Mouse (Mus musculus): ENCODE results near the gene Gm7903. TPM values are rescaled to one million over a fixed set of nuclear protein-coding genes. Genes with fewer than 3 reads are reported as not detected.
"Not testable (repeated sequence)": the region's sequence is repeated elsewhere in the genome, so short reads cannot be mapped to it uniquely, and the experiment has no call there.

The Gm7903 gene
- polyA plus RNA-seq (2015; fragmentation: Nextera tagmentation; extraction: Ambion mirVana): not detected in 2 replicates

- no CpG with 5 or more reads among the region's 15 CpGs for WGBS (ENCODE audit: insufficient replicate concordance)
- H3K27me3 ChIP-seq; H3K36me3 ChIP-seq (replicated peaks); H3K9ac ChIP-seq; H3K27ac ChIP-seq (replicated peaks); H3K4me2 ChIP-seq; H3K4me3 ChIP-seq (replicated peaks); H3K9me3 ChIP-seq (replicated peaks); ATAC-seq (ENCODE audit: insufficient read depth); H3K4me1 ChIP-seq (replicated peaks): not testable (repeated sequence)
These were observed at the start of gene Gm7903 for GRCm38 (mm10) chrX:135433535-135433934. TSS of gene Gm7903 (plus strand) at chrX:135433835.

- H3K27ac ChIP-seq (replicated peaks); H3K27me3 ChIP-seq; H3K36me3 ChIP-seq (replicated peaks); H3K9ac ChIP-seq; H3K4me1 ChIP-seq (replicated peaks); H3K9me3 ChIP-seq (replicated peaks); H3K4me3 ChIP-seq (replicated peaks); H3K4me2 ChIP-seq; ATAC-seq (ENCODE audit: insufficient read depth): not testable (repeated sequence)
- WGBS (ENCODE audit: insufficient replicate concordance): no CpG with 5 or more reads among the region's 3 CpGs
These were observed 30.1 kb upstream of the Gm7903 start for GRCm38 (mm10) chrX:135403578-135403977.

GRCm38 (mm10) chrX:135421203-135421602, 12.4 kb upstream of the Gm7903 start:
- H3K4me1 ChIP-seq (replicated peaks); H3K9me3 ChIP-seq (replicated peaks); H3K4me2 ChIP-seq; ATAC-seq (ENCODE audit: insufficient read depth); H3K27me3 ChIP-seq; H3K36me3 ChIP-seq (replicated peaks); H3K9ac ChIP-seq; H3K4me3 ChIP-seq (replicated peaks); H3K27ac ChIP-seq (replicated peaks): not testable (repeated sequence)
- WGBS (ENCODE audit: insufficient replicate concordance): 26% methylated on average over 4 of the region's 7 CpGs

GRCm38 (mm10) chrX:135421824-135422223, 11.8 kb upstream of the Gm7903 start:
- not testable (repeated sequence) for H3K4me3 ChIP-seq (replicated peaks); H3K27me3 ChIP-seq; H3K36me3 ChIP-seq (replicated peaks); H3K9me3 ChIP-seq (replicated peaks); H3K9ac ChIP-seq; ATAC-seq (ENCODE audit: insufficient read depth); H3K4me1 ChIP-seq (replicated peaks); H3K27ac ChIP-seq (replicated peaks); H3K4me2 ChIP-seq

GRCm38 (mm10) chrX:135422473-135422872, 11.2 kb upstream of the Gm7903 start:
- not testable (repeated sequence) for H3K27me3 ChIP-seq; H3K4me3 ChIP-seq (replicated peaks); H3K9ac ChIP-seq; H3K4me1 ChIP-seq (replicated peaks); H3K9me3 ChIP-seq (replicated peaks); ATAC-seq (ENCODE audit: insufficient read depth); H3K27ac ChIP-seq (replicated peaks); H3K36me3 ChIP-seq (replicated peaks); H3K4me2 ChIP-seq
- no CpG with 5 or more reads among the region's 4 CpGs for WGBS (ENCODE audit: insufficient replicate concordance)

- not testable (repeated sequence) for H3K27me3 ChIP-seq; H3K9me3 ChIP-seq (replicated peaks); H3K4me3 ChIP-seq (replicated peaks); H3K4me1 ChIP-seq (replicated peaks); H3K4me2 ChIP-seq; H3K9ac ChIP-seq; H3K27ac ChIP-seq (replicated peaks); ATAC-seq (ENCODE audit: insufficient read depth); H3K36me3 ChIP-seq (replicated peaks)
- WGBS (ENCODE audit: insufficient replicate concordance): no CpG with 5 or more reads among the region's 3 CpGs
These were observed 30.5 kb downstream of the Gm7903 start for GRCm38 (mm10) chrX:135464160-135464559.

- WGBS (ENCODE audit: insufficient replicate concordance): no CpG with 5 or more reads among the region's 6 CpGs
- H3K27ac ChIP-seq (replicated peaks): not testable (repeated sequence)
These were observed 48.3 kb downstream of the Gm7903 start for GRCm38 (mm10) chrX:135481902-135482301.

GRCm38 (mm10) chrX:135483183-135483582, 49.5 kb downstream of the Gm7903 start:
- not testable (repeated sequence) for H3K36me3 ChIP-seq (replicated peaks); H3K4me2 ChIP-seq; H3K27me3 ChIP-seq; H3K9me3 ChIP-seq (replicated peaks); H3K4me1 ChIP-seq (replicated peaks); ATAC-seq (ENCODE audit: insufficient read depth); H3K27ac ChIP-seq (replicated peaks); H3K9ac ChIP-seq; H3K4me3 ChIP-seq (replicated peaks)
- WGBS (ENCODE audit: insufficient replicate concordance): no CpG with 5 or more reads among the region's 3 CpGs

More at GRCm38 (mm10) chrX:135481902-135482301, 48.3 kb downstream of the Gm7903 start:
- H3K4me1 ChIP-seq (replicated peaks); H3K4me3 ChIP-seq (replicated peaks); H3K27me3 ChIP-seq; H3K36me3 ChIP-seq (replicated peaks); H3K9ac ChIP-seq; H3K9me3 ChIP-seq (replicated peaks); ATAC-seq (ENCODE audit: insufficient read depth); H3K4me2 ChIP-seq: not testable (repeated sequence)

Other genes with a start within 250 kb of the Gm7903 start
- gene Tceal6, start 223.1 kb upstream of the Gm7903 start, polyA plus RNA-seq (2015; fragmentation: Nextera tagmentation; extraction: Ambion mirVana): 0.14 TPM in 1 of 2 replicates, not detected in the other
- not detected in 2 replicates for gene Pramel3, start 131.5 kb upstream of the Gm7903 start, polyA plus RNA-seq (2015; fragmentation: Nextera tagmentation; extraction: Ambion mirVana)
- not detected in 2 replicates for gene Gm5128, start 60.6 kb upstream of the Gm7903 start, polyA plus RNA-seq (2015; fragmentation: Nextera tagmentation; extraction: Ambion mirVana)
- not detected in 2 replicates for gene AV320801, start 60.8 kb downstream of the Gm7903 start, polyA plus RNA-seq (2015; fragmentation: Nextera tagmentation; extraction: Ambion mirVana)
- 0.09 TPM in 1 of 2 replicates, not detected in the other for gene Nxf7, start 164.9 kb downstream of the Gm7903 start, polyA plus RNA-seq (2015; fragmentation: Nextera tagmentation; extraction: Ambion mirVana)
- not detected in 2 replicates for gene Prame, start 193.9 kb downstream of the Gm7903 start, polyA plus RNA-seq (2015; fragmentation: Nextera tagmentation; extraction: Ambion mirVana)

Measured in liver, embryonic 15.5 days (tissue).